Mouse (Mus musculus): Measurements from ENCODE around the gene Tecr.

DNA sequence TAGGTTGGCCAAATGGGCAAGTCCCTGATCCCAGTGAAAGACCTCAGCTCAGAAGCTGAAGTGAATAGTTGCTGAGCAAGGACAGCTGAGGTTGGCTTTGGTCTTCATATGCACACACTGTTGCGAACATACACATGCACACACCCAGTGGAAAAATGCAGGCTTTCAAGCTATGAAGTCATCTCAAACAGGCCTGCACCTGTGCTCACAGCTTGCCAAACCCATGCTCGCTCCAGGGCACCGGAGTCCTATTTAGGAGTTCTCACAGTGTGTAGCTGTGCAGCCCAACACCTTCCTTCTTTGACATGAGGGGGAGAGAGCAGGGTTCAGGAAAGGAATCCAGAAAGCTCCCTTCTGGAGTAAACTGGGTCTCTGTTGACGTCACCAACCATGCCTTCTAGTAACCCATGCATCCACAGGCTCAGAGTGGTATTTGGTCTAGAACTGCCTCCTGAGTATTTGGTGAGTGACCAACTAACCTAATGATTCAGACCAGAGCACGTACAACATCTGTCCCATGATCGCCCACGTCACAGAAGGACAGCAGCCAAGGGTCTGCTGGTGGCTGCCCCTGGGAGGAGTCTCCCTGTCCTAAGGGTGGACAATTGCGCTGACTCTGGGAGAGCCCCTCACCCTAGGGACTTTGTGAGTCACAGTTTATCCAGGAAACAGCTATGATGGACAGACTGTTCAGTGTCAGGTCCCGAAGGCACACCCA, 12.0 kb upstream of the Tecr start:
- TF ChIP-seq CTCF (IDR thresholded peaks at IDR 0.05; ENCODE audit: low read depth, low read length) (no peak), POLR2A (IDR thresholded peaks at IDR 0.05; ENCODE audit: extremely low read depth, insufficient read depth, low read length) (no peak)
